Mouse (Mus musculus) forebrain, embryonic 15.5 days (tissue): ENCODE results near the gene Il6ra. TPM values are rescaled to one million over a fixed set of nuclear protein-coding genes. Genes with fewer than 3 reads are reported as not detected.

Source experiments
- ATAC-seq: fragments of 200-750 bp; cut with Nextera tagmentation; replicated peaks from 2 replicates; pipeline ENCODE4 v1.8.0; 2017; ENCODE audit warnings: mild to moderate bottlenecking, moderate TSS enrichment, moderate library complexity
- H3K27ac ChIP-seq: fragments of 300-500 bp; sonication (generic); replicated peaks from 2 replicates; pipeline ENCODE4 v1.5.1; 2015; ENCODE audit warnings: mild to moderate bottlenecking, inconsistent platforms
- H3K27me3 ChIP-seq: fragments of 300-500 bp; sonication (generic); 2 replicates; pipeline ENCODE4 v1.6.1; 2015; ENCODE audit warnings: inconsistent platforms
- H3K36me3 ChIP-seq: fragments of 300-500 bp; sonication (generic); 2 replicates; pipeline ENCODE4 v1.6.1; 2015; ENCODE audit warnings: mild to moderate bottlenecking, inconsistent platforms
- H3K4me1 ChIP-seq: fragments of 300-500 bp; sonication (generic); 2 replicates; pipeline ENCODE4 v1.6.1; 2015; ENCODE audit warnings: inconsistent platforms
- H3K4me2 ChIP-seq: fragments of 300-500 bp; sonication (generic); replicated peaks from 2 replicates; pipeline ENCODE4 v1.6.1; 2015; ENCODE audit warnings: mild to moderate bottlenecking, inconsistent platforms
- H3K4me3 ChIP-seq: fragments of 300-500 bp; sonication (generic); 2 replicates; pipeline ENCODE4 v1.5.1; 2015; ENCODE audit warnings: mild to moderate bottlenecking, inconsistent platforms
- H3K9ac ChIP-seq: fragments of 300-500 bp; sonication (generic); replicated peaks from 2 replicates; pipeline ENCODE4 v1.6.1; 2015; ENCODE audit warnings: mild to moderate bottlenecking, inconsistent platforms
- H3K9me3 ChIP-seq: fragments of 300-500 bp; sonication (generic); 2 replicates; pipeline ENCODE4 v1.6.1; 2016; ENCODE audit warnings: inconsistent platforms
- WGBS: fragments of 180-500 bp; shearing (Covaris S2); methylation state at CpG from one replicate; pipeline ENCODE4 v1.1.7; 2015; ENCODE audit warnings: mixed read lengths; 5-methylcytosine and 5-hydroxymethylcytosine counted together
- polyA plus RNA-seq: library from polyadenylated mRNA; unstranded; fragments of >200 nt; fragmentation: Nextera tagmentation; extraction: Ambion mirVana; gene quantifications from 2 replicates; pipeline ENCODE4 v1.2.1, GENCODE M21; 2015

Il6ra gene
- polyA plus RNA-seq, 1 experiment from 2014 or later, result 0.73 TPM

GRCm38 (mm10) chr3:89826295-89826694, 86.7 kb downstream of the Il6ra start:
- Histone ChIP-seq H3K4me2 (no peak overlapping the region), H3K36me3 (no peaks in the 10 kb centered on the region), H3K4me1 (peaks cover 6% of the 10 kb centered on the region), H3K27ac (no peak overlapping the region), H3K4me3 (no peak overlapping the region), H3K27me3 (peaks cover 30% of the 10 kb centered on the region), H3K9ac (no peak overlapping the region), H3K9me3 (no peaks in the 10 kb centered on the region)
- ATAC-seq, result no peak
- 68% methylated on average over 3 of the region's 3 CpGs for WGBS

DNA sequence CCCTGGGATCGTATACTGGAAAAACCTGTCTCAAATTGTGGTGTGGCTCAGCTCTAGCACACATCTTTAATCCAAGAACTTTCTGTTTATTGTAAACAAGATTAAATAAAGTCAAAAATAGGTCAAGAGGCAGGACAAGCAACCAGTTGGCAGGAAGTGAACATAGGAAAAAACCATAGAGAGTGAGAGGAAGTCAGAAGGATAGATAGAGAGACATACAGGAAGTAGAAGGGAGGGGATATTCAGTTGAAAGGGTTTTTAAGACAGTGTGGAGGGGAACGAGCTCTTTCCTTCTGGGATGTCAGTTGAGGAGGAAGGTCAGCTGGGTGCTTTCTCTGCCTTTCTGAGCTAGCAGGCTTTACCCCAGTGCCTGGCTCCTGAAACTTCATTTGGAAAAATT, 89.4 kb downstream of the Il6ra start:
- Histone ChIP-seq H3K9ac (no peak overlapping the region), H3K4me1 (no peaks in the 10 kb centered on the region), H3K36me3 (no peaks in the 10 kb centered on the region), H3K4me3 (no peak overlapping the region), H3K27me3 (0 out of 2 replicates have a peak, but pooled peaks cover 5% of the 10 kb centered on the region), H3K4me2 (no peak overlapping the region), H3K9me3 (no peaks in the 10 kb centered on the region), H3K27ac (no peak overlapping the region)
- 67% methylated on average over 2 of the region's 2 CpGs for WGBS
- no peak for ATAC-seq

DNA sequence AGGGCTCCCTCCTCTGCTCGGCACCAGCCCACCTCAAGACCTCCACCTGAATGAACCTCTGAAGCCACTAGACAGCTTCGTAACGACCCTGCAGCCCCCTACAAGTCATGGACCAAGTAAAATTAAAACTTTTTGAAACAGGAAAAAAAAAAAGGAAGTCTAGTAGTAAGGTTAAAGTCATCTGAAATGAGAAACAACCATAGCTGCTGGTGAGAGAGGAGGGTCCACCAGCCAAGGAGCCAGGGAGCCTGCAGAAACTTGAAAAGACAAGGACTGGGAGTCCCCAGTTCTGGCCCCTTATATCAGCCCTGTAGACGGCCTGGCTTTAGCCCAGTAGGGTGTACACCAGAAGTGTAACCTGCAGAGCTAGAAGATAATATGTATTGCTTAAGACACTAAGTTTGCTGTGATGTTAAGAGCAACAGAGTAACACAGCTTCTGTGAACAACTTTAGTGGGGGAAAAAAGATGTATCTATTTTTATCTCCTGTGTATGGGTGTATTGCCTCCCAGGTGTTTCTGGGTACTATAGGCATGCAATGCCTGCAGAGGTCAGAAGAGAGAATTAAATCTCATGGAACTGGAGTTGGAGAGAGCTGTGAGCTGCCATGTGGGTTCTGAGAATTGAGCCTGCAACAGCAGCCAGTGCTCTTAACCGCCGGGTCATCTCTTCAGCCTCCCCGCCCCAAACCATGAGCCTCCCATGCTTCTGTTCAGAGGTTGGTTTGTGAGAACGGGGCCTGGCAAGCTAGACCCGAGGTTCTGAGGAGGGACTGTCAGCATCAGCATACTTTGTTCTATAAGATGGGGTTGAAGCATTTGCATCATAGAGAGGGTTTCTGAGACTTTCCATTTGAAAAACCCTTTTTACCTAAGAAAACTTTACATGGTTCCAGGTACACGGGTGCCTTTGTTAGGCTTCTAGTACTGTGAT, 91.2 kb downstream of the Il6ra start:
- Histone ChIP-seq H3K4me2 (no peak overlapping the region), H3K4me1 (no peaks in the 10 kb centered on the region), H3K27ac (no peak overlapping the region), H3K9me3 (no peaks in the 10 kb centered on the region), H3K27me3 (no peaks in the 10 kb centered on the region), H3K36me3 (no peaks in the 10 kb centered on the region), H3K9ac (no peak overlapping the region), H3K4me3 (no peak overlapping the region)
- ATAC-seq, result no peak
- WGBS, result 74% methylated on average over 10 of the region's 10 CpGs

DNA sequence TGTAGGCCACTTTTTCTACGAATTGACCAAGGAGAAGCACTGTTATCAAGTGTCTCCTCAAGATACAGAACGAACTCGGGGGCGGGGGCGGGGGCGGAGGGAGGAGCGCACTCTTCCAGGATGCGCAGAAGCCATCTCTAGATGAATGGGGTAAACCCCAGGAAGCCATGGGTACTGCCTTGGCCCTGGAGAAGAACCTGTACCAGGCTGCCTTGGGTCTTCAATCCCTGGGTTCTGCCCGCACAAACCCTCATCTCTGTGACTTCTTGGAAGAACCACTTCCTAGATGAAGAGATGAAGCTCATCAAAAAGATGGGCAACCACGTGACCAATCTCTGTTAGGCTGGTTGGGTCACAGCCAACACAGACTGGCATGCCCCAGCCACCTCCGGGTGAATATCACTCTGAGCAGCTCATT, 91.9 kb downstream of the Il6ra start:
- H3K4me2 ChIP-seq, result no peak overlapping the region
- H3K27me3 ChIP-seq, result no peaks in the 10 kb centered on the region
- 90% methylated on average over 11 of the region's 11 CpGs for WGBS
- H3K4me3 ChIP-seq, result no peak overlapping the region
- H3K9ac ChIP-seq, result no peak overlapping the region
- no peaks in the 10 kb centered on the region for H3K36me3 ChIP-seq
- no peak overlapping the region for H3K27ac ChIP-seq
- no peak for ATAC-seq
- no peaks in the 10 kb centered on the region for H3K4me1 ChIP-seq
- H3K9me3 ChIP-seq, result no peaks in the 10 kb centered on the region

GRCm38 (mm10) chr3:89820311-89821095, 92.5 kb downstream of the Il6ra start:
- Histone ChIP-seq H3K27ac (no peak overlapping the region), H3K4me2 (no peak overlapping the region), H3K9me3 (no peaks in the 10 kb centered on the region), H3K36me3 (no peaks in the 10 kb centered on the region), H3K9ac (no peak overlapping the region), H3K27me3 (no peaks in the 10 kb centered on the region), H3K4me3 (no peak overlapping the region), H3K4me1 (no peaks in the 10 kb centered on the region)
- ATAC-seq, result no peak
- 82% methylated on average over 12 of the region's 12 CpGs for WGBS

DNA sequence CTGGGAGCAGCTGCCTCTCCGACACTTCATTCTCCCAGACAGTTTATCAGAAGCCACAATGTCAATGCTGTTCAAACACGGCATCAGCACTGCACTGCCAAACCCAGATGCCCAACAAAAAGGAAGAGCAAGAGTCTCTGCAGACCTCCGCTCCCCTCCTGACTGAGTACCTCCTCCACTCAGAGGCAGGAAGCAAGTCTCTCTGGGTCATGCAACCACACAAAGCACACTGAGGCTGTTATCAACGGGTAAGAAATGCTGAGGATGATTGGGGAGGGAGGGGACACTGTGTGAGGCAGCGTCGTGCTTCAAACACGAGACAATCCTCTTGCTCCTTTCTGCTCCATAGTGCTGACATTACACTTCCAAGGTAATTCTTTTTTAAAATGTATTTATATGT, 93.1 kb downstream of the Il6ra start:
- no peaks in the 10 kb centered on the region for H3K9me3 ChIP-seq
- no peak for ATAC-seq
- no peaks in the 10 kb centered on the region for H3K4me1 ChIP-seq
- no peaks in the 10 kb centered on the region for H3K36me3 ChIP-seq
- H3K4me2 ChIP-seq, result no peak overlapping the region
- H3K4me3 ChIP-seq, result no peak overlapping the region
- H3K9ac ChIP-seq, result no peak overlapping the region
- no peaks in the 10 kb centered on the region for H3K27me3 ChIP-seq
- H3K27ac ChIP-seq, result no peak overlapping the region
- WGBS, result 71% methylated on average over 7 of the region's 7 CpGs

DNA sequence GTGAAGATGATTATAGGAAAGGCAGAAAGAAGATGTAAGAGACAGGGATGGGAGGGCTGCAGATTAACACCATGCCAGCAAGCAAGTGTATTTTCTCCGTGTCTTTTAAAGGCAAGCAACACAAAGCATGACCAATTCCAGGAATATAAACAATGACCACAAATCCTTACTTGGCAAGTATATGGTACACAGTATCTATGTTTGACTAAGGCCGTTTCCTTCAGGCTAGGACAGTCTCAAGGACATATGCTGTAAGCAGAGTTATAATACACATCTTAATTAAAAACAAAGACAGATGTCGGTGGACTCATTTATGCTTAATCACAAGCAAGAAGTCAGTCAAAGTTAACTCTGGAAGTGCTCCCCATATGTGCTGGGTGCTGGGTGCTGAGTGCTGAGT, 94.4 kb downstream of the Il6ra start:
- ATAC-seq, result no peak
- 78% methylated on average over 3 of the region's 3 CpGs for WGBS
- no peaks in the 10 kb centered on the region for H3K36me3 ChIP-seq
- H3K4me3 ChIP-seq, result no peak overlapping the region
- no peaks in the 10 kb centered on the region for H3K4me1 ChIP-seq
- H3K4me2 ChIP-seq, result no peak overlapping the region
- H3K27ac ChIP-seq, result no peak overlapping the region
- no peaks in the 10 kb centered on the region for H3K27me3 ChIP-seq
- H3K9me3 ChIP-seq, result no peaks in the 10 kb centered on the region
- no peak overlapping the region for H3K9ac ChIP-seq

GRCm38 (mm10) chr3:89817056-89817455, 95.9 kb downstream of the Il6ra start:
- Histone ChIP-seq H3K9ac (no peak overlapping the region), H3K4me2 (no peak overlapping the region), H3K9me3 (no peaks in the 10 kb centered on the region), H3K27ac (no peak overlapping the region), H3K36me3 (no peaks in the 10 kb centered on the region), H3K4me1 (no peaks in the 10 kb centered on the region), H3K27me3 (no peaks in the 10 kb centered on the region), H3K4me3 (no peak overlapping the region)
- no peak for ATAC-seq
- WGBS, result 71% methylated on average over 4 of the region's 4 CpGs

Other genes with a start within 250 kb of the Il6ra start
- 25.0 and 25.6 TPM in 2 replicates for gene Adar, start 198.2 kb downstream of the Il6ra start, polyA plus RNA-seq
- gene Chrnb2, start 148.6 kb downstream of the Il6ra start, polyA plus RNA-seq, result 25.9 and 26.8 TPM in 2 replicates
- 13.3 and 13.4 TPM in 2 replicates for gene Ube2q1, start 139.6 kb downstream of the Il6ra start, polyA plus RNA-seq
- 1.1 and 1.3 TPM in 2 replicates for gene She, start 81.8 kb downstream of the Il6ra start, polyA plus RNA-seq
- 10.6 and 14.4 TPM in 2 replicates for gene Atp8b2, start 50.3 kb upstream of the Il6ra start, polyA plus RNA-seq
- gene Hax1, start 85.6 kb upstream of the Il6ra start, polyA plus RNA-seq, result 147 TPM in 2 replicates
- 215 and 217 TPM in 2 replicates for gene 4933434E20Rik, start 138.4 kb upstream of the Il6ra start, polyA plus RNA-seq
- 149 and 159 TPM in 2 replicates for gene Ubap2l, start 139.4 kb upstream of the Il6ra start, polyA plus RNA-seq
- gene Tpm3, start 159.5 kb upstream of the Il6ra start, polyA plus RNA-seq, result 448 and 450 TPM in 2 replicates
- 0.23 and 0.29 TPM in 2 replicates for gene Nup210l, start 190.9 kb upstream of the Il6ra start, polyA plus RNA-seq